Mouse (Mus musculus) forebrain, postnatal 0 days (tissue): ENCODE data around the gene Myl4. TPM values are rescaled to one million over a fixed set of nuclear protein-coding genes. Genes with fewer than 3 reads are reported as not detected.
"Not testable (repeated sequence)": the region's sequence is repeated elsewhere in the genome, so short reads cannot be mapped to it uniquely, and the experiment has no call there.

Source experiments
- ATAC-seq: fragments of 200-750 bp; cut with Nextera tagmentation; 2 replicates; pipeline ENCODE4 v1.8.0; 2017; ENCODE audit warnings: mild to moderate bottlenecking, moderate library complexity
- DNase-seq: peaks from one replicate; pipeline ENCODE4 v3.0.0-alpha.2; 2015
- H3K27ac ChIP-seq: fragments of 300-500 bp; sonication (generic); 2 replicates; pipeline ENCODE4 v1.5.1; 2014; ENCODE audit warnings: low read depth, mild to moderate bottlenecking, antibody characterized with exemption, low read length, moderate library complexity, mixed read lengths
- H3K27me3 ChIP-seq: fragments of 300-500 bp; sonication (generic); 2 replicates; pipeline ENCODE4 v1.6.1; 2014; ENCODE audit warnings: mild to moderate bottlenecking, low read length, mixed read lengths; ENCODE audit not compliant: insufficient read depth
- H3K36me3 ChIP-seq: fragments of 300-500 bp; sonication (generic); 2 replicates; pipeline ENCODE4 v1.6.1; 2014; ENCODE audit warnings: mild to moderate bottlenecking, moderate library complexity; ENCODE audit not compliant: insufficient read depth
- H3K4me1 ChIP-seq: fragments of 300-500 bp; sonication (generic); 2 replicates; pipeline ENCODE4 v1.6.1; 2014; ENCODE audit warnings: antibody characterized with exemption; ENCODE audit not compliant: insufficient read depth
- H3K4me2 ChIP-seq: fragments of 300-500 bp; sonication (generic); 2 replicates; pipeline ENCODE4 v1.6.1; 2014; ENCODE audit warnings: low read depth, mild to moderate bottlenecking, moderate library complexity
- H3K4me3 ChIP-seq: fragments of 300-500 bp; sonication (generic); 2 replicates; pipeline ENCODE4 v1.5.1; 2014; ENCODE audit warnings: low read depth, low read length, mixed read lengths
- H3K9ac ChIP-seq: fragments of 300-500 bp; sonication (generic); 2 replicates; pipeline ENCODE4 v1.6.1; 2014; ENCODE audit warnings: mild to moderate bottlenecking
- H3K9me3 ChIP-seq: fragments of 300-500 bp; sonication (generic); 2 replicates; pipeline ENCODE4 v1.6.1; 2016; ENCODE audit warnings: low read length
- CTCF ChIP-seq: sonication (generic); IDR thresholded peaks from 2 replicates; pipeline ENCODE4 v1.5.1; 2016; ENCODE audit warnings: antibody characterized with exemption, control low read depth, low read depth
- WGBS: fragments of 180-500 bp; shearing (Covaris S2); extraction: QIAGEN DNeasy Blood & Tissue Kit; methylation state at CpG from one replicate; pipeline ENCODE4 v1.1.7; 2014; 5-methylcytosine and 5-hydroxymethylcytosine counted together
- polyA plus RNA-seq: library from polyadenylated mRNA; unstranded; fragments of >200 nt; fragmentation: Nextera tagmentation; extraction: Ambion mirVana; gene quantifications from 2 replicates; pipeline ENCODE4 v1.2.1, GENCODE M21; 2015
- total RNA-seq: library from RNA; depleted of rRNA; stranded (reverse); fragments of >200 nt; gene quantifications from 2 replicates; pipeline ENCODE4 v1.2.3, GENCODE M21; 2014

The Myl4 gene
- total and polyA plus RNA-seq, 2 experiments from 2014 or later: 0.67 to 4.6 TPM

GRCm38 (mm10) chr11:104539811-104540210 lies 10.7 kb upstream of the Myl4 start:
- Histone ChIP-seq H3K4me2 (no peak overlapping the region), H3K36me3 (0 out of 2 replicates have a peak, but pooled peaks cover 4% of the 10 kb centered on the region), H3K4me1 (no peaks in the 10 kb centered on the region), H3K27me3 (no peaks in the 10 kb centered on the region), H3K9ac (no peak overlapping the region), H3K4me3 (no peak overlapping the region), H3K9me3 (no peaks in the 10 kb centered on the region), H3K27ac (no peak overlapping the region)
- 99% methylated on average over 5 of the region's 5 CpGs for WGBS
- DNase-seq (no peak), ATAC-seq (no peak)
- no peak for TF ChIP-seq CTCF

- 95% methylated on average over 2 of the region's 2 CpGs for WGBS
- not testable (repeated sequence) for H3K4me1 ChIP-seq, H3K27me3 ChIP-seq, ATAC-seq, H3K36me3 ChIP-seq, DNase-seq, H3K9ac ChIP-seq, H3K9me3 ChIP-seq, H3K27ac ChIP-seq, H3K4me2 ChIP-seq, H3K4me3 ChIP-seq
These were observed 7.1 kb upstream of the Myl4 start for GRCm38 (mm10) chr11:104543337-104543736.

DNA sequence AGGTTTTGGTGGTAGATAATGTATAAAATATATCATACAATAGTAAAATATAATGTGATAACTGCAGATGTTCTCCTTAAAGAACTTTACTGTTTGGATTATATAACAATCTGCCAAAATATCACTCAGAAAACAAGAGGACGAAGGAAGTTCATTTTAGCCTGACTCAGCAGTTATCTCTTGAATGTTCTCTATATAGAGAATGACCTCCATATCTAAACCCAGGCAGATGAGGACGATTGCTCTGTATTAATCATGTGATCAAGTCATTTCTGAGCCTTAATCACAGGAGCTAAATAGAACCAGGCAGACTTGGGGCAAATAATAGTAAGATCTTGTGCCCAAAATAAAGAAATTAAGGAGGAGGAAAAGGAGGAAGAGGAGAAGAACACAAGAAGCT lies 6.0 kb upstream of the Myl4 start:
- no peak for ATAC-seq
- no peak overlapping the region for H3K27ac ChIP-seq
- H3K9ac ChIP-seq: no peak overlapping the region
- no peak for DNase-seq
- no peak overlapping the region for H3K4me2 ChIP-seq
- H3K36me3 ChIP-seq: 0 out of 2 replicates have a peak, but pooled peaks cover 4% of the 10 kb centered on the region
- H3K9me3 ChIP-seq: no peaks in the 10 kb centered on the region
- 83% methylated on average over 2 of the region's 2 CpGs for WGBS
- no peak overlapping the region for H3K4me3 ChIP-seq
- H3K27me3 ChIP-seq: no peaks in the 10 kb centered on the region
- no peaks in the 10 kb centered on the region; the same call in 1 of the 2 replicates for H3K4me1 ChIP-seq
- TF ChIP-seq CTCF: no peak

DNA sequence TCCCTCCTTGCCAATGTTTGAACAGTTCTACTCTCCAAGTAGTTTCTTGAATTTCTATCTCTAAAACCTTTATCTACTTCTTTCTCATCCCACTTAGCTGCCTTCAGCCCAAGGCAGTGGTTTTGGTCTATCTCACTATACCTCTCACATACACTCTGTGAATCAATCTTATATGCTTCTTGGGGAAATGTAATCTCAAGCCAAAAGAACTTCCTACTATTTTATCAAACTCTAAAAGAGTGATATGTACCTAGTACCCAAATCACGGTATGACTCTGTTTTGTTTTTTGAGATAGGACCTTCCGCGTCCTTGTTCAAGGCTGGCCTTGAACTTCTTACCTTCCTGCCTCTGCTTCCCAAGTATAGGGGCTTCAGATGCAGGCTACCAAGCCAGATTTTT lies 3.0 kb upstream of the Myl4 start:
- Histone ChIP-seq H3K9ac (no peak overlapping the region), H3K4me1 (no peaks in the 10 kb centered on the region; the same call in 1 of the 2 replicates), H3K36me3 (no peaks in the 10 kb centered on the region), H3K4me3 (no peak overlapping the region), H3K27ac (no peak overlapping the region), H3K9me3 (no peaks in the 10 kb centered on the region), H3K4me2 (no peak overlapping the region), H3K27me3 (no peaks in the 10 kb centered on the region)
- TF ChIP-seq CTCF: no peak
- DNase-seq: no peak
- 94% methylated on average over 3 of the region's 3 CpGs for WGBS
- ATAC-seq: no peak

DNA sequence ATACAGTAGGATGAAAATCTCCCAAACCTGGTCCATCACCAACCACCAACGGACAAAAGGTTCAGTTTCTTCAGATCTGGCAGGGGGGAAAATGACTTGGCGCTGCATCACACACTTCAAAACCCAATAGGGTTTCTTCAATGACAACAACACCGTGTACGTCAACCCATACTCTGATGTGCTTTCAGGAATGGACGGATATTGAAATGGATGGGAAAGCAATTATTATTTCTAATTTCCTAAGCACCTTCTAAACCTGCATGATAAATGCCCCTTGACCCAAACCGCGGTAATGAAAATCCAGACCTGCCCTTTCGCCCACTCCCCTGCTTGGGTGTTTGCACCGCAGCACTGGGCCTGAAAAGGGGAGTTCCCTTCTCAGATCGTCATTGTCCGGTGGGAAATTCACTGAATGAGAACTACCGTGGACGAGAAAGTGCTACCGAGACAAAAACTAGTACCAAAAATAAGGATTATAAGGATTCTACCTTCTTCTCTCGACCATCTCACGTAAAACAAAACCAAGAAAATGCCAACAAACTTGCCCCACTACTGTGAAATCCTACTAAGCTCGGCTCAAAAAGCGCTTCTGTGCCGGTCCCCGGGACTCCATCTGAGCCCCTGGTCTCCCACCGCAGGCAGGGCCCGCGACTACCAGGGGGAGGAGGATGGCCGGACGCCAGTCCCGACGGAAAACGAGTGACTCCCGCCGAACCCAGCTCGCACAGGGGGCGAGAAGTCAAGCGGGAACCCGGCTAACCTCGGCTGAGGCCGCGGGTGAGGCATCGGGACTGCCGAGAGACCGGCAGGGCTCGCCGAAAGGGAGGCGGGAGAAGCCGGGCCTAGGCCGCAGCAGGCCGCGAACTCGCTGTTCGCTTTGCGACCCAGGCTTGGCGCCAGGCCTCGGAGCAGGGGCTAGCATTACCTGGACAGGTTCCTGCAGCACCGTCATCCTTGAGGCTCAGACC lies 741 bp upstream of the Myl4 start:
- ATAC-seq (peak; percentile 66), DNase-seq (peak; percentile 50)
- peak overlapping the region; percentile 81 for H3K4me3 ChIP-seq
- peak overlapping the region; percentile 98 for H3K9ac ChIP-seq
- H3K4me1 ChIP-seq: no peaks in the 10 kb centered on the region; the same call in 1 of the 2 replicates
- H3K27me3 ChIP-seq: no peaks in the 10 kb centered on the region
- no peak for TF ChIP-seq CTCF
- no peaks in the 10 kb centered on the region for H3K9me3 ChIP-seq
- peak overlapping the region; percentile 78 for H3K4me2 ChIP-seq
- WGBS: under 1% methylated on average over 53 of the region's 53 CpGs
- peak overlapping the region; percentile 87 for H3K27ac ChIP-seq
- no peaks in the 10 kb centered on the region for H3K36me3 ChIP-seq

GRCm38 (mm10) chr11:104558065-104558464 lies 7.6 kb downstream of the Myl4 start:
- TF ChIP-seq CTCF: no peak
- ATAC-seq (no peak), DNase-seq (no peak)
- no peaks in the 10 kb centered on the region for H3K36me3 ChIP-seq
- H3K27ac ChIP-seq: no peak overlapping the region
- H3K4me3 ChIP-seq: no peak overlapping the region
- no peaks in the 10 kb centered on the region for H3K27me3 ChIP-seq
- no peak overlapping the region for H3K4me2 ChIP-seq
- H3K9ac ChIP-seq: no peak overlapping the region
- WGBS: 68% methylated on average over 4 of the region's 4 CpGs
- no peaks in the 10 kb centered on the region for H3K9me3 ChIP-seq
- no peaks in the 10 kb centered on the region for H3K4me1 ChIP-seq

DNA sequence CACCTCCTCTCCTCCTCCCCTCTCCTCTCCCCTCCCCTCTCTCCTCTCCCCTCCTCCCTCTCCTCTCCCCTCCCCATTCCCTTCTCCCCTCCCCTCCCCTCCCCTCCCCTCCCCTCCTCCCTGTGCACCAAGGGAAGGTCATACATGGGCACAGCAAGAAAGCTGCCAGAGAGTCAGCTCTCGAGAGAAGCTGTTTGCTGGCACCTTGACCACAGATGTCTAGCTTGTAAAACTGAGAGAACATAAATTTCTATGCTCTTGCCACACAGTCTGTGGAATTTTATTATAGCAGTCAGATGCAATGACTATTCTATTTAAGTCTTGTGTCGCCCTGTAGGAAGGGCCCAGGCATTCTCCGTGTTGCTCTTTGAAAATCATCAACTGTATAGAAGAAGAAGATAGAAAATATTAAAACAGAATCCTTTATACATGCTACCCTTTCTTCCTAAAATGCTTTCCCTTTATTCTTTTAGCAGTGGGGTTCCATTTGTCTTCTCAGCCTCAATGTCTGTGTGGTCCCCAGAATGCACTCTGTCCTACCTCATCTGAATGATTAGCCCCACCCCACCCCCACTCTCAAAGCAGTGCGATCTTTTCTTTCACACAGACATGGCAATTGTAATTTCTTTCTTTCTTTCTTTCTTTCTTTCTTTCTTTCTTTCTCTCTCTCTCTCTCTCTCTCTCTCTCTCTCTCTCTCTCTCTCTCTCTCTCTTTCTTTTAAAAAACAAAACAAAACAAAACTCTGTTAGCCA lies 8.4 kb downstream of the Myl4 start:
- H3K4me3 ChIP-seq: no peak overlapping the region
- no peaks in the 10 kb centered on the region for H3K9me3 ChIP-seq
- H3K27ac ChIP-seq: no peak overlapping the region
- no peak overlapping the region for H3K4me2 ChIP-seq
- H3K27me3 ChIP-seq: no peaks in the 10 kb centered on the region
- ATAC-seq (no peak), DNase-seq (no peak)
- H3K9ac ChIP-seq: no peak overlapping the region
- 38% methylated on average over 4 of the region's 4 CpGs for WGBS
- no peaks in the 10 kb centered on the region for H3K36me3 ChIP-seq
- no peaks in the 10 kb centered on the region for H3K4me1 ChIP-seq
- no peak for TF ChIP-seq CTCF
